Mouse (Mus musculus) cerebellum, adult 8-10 months (tissue): ENCODE results near the gene Akr1cl.
"Not testable (repeated sequence)": the region's sequence is repeated elsewhere in the genome, so short reads cannot be mapped to it uniquely, and the experiment has no call there.

Experiments used
- DNase-seq: peaks from one replicate; pipeline ENCODE4 v3.0.0; 2022

The Akr1cl gene

DNA sequence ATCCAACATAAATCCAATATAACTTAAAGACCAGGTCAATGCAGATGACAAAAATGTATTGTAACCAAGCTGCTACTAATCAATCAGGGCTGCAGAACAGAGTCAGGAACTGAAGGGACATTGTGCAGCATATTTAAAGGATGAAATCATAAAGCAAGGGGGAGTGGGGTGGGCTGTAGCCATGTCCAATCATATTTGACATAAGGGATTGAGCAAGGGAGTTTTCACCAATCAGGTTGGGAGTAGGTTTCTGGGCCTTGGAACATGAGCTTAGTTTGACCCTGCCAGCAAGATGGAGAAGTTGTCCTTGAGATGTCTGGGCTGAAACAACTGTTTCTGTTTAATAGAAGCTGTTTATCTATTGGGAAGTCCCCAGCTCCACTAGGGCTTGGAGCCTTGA, at the start of gene Akr1cl:
TSS of gene Akr1cl (minus strand) at position 119 of the 400 bp plus-strand sequence.
- DNase-seq: no peak

- no peak for DNase-seq
Observed at GRCm38 (mm10) chr1:65082188-65082587, 49.6 kb upstream of the Akr1cl start, which contains the start of gene Crygb. Gene Crygb, minus strand, starts transcription at chr1:65082288.

- DNase-seq: no peak
Observed at GRCm38 (mm10) chr1:65075607-65076006, 43.0 kb upstream of the Akr1cl start.

DNA sequence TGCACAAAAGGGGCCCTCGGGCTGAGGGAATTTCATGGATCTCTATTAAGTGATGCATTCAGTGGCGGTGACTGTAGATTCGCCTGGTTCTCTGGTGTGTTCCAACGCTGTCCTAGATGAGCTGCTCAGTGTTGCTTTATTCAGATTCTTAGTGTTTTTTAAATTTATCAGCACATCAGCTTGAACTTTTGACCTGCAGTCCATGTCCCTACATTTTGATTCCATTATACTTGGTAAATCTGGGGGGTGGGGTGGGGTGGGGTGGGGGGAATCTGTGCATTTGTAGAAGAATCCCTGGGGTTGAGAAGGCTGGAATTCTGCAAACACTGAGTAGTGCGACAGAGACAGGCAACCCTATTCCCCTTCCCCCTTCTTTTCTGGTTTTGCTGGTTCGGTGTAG, 41.0 kb upstream of the Akr1cl start, which contains the start of gene Crygc:
TSS of gene Crygc (minus strand) at position 101 of the 400 bp plus-strand sequence.
- DNase-seq: no peak

- no peak for DNase-seq
Observed at GRCm38 (mm10) chr1:65067842-65068241, 35.3 kb upstream of the Akr1cl start.

- DNase-seq: no peak
Observed at GRCm38 (mm10) chr1:65064201-65064600, 31.6 kb upstream of the Akr1cl start.

DNA sequence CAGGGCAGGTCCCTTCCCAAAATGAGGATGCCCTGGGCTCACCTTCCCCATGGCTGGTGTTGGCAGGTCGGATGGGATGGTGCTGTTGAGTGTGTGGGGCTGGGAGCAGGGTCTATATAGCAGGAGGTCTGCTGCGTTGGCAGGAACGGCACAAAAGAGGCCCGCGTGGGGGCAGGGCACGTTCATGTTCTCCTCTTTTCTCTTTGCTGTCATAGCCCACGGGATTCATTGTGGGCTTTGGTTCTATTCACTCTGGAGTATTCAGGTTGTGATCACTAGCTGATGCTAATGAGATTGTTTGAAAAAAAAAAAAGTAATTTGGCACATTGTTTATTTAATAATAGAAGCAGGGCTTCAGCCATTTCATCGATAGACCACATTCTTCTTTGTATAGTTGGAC, 30.8 kb upstream of the Akr1cl start, which contains the start of gene Crygd:
TSS of gene Crygd (minus strand) at position 101 of the 400 bp plus-strand sequence.
- DNase-seq: no peak

DNA sequence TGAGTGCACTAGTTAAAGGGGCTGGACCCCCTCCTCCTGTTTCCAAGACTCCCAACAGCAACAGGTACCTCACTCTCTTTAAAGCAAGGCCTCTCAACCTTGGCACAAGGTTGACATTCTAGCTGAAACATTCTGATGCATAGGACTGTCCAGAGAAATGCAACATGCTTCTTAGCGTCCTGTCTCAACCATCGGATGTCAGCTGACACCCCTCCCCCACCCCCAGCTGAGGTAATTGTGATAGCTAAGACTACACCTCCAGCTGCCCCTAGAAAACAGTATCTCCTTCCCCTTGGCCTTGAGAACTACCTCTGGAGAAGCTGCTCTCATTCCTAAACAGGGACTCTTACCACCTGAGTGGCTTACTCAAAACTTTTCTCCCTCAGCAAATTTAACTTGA, 19.6 kb upstream of the Akr1cl start:
- no peak for DNase-seq

GRCm38 (mm10) chr1:65051696-65052095, 19.1 kb upstream of the Akr1cl start:
- no peak for DNase-seq

DNA sequence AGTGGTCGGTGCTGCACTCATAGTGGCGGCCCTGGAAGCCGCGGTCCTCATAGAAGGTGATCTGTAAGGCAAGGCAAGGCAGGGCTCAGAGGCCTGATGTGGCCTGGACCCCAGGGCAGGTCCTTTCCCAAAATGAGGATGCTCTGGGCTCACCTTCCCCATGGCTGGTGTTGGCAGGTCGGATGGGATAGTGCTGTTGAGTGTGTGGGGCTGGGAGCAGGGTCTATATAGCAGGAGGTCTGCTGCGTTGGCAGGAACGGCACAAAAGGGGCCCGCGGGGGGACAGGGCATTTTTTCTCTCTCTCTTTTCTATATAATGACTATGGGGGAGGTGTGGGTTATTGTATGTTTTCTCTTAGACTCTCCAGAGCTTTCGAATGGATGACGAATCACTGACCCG, 18.4 kb upstream of the Akr1cl start, which contains the start of gene Cryge:
TSS of gene Cryge (minus strand) at position 198 of the 400 bp plus-strand sequence.
- not testable (repeated sequence) for DNase-seq

DNA sequence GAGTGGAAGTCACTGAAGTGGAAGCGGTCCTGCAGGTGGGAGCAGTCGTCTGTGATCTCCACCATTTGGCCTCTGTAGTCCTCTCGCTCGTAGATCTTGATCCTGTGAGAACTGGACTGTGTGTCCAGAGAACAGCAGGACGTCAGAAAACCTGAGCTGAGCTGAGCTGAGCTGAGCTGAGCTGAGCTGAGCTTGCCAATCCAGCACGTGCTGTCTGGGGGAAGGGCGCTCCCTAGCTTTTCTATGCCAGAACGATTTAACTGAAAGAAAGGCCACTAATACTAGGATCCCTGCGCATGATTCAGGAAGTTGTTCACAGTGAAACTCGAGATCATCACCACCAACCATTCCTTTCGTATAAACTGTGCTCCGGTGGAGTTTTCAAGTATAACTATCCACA, 16.2 kb upstream of the Akr1cl start:
- peak; percentile 1 for DNase-seq

DNA sequence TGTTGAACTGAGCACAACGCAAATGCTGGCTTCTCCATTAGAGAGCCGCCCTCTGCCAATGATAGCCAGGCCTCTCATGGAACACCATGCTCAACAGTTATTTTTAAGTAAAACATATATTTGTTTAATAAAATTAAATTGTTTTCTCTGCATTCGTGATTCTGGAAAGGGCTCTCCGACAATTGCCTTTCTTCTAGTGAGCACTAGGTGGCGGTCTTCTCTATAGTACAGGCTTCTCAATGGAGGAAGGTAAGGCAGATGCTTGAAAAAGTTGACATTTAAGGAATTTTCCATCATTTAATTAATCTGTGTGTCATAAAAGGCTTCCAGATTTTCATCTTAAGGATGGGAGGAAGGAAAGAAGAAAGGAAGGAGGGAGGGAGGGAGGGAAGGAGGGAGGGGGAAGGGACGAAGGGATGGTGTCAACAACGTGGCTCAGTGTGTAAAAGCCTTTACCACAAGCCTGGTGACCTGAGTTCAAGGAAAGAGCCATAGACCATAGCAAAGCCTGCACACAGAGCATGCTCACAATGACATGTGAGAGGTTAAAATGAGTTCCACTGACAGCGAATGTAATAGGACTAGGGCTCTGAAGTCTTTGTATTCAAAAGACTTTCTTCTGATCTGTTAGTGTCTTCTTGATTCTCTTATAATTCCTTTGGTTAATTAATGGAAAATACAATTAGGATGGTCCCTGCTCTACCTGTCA, 14.0 kb upstream of the Akr1cl start:
- DNase-seq: peak; percentile 10

DNA sequence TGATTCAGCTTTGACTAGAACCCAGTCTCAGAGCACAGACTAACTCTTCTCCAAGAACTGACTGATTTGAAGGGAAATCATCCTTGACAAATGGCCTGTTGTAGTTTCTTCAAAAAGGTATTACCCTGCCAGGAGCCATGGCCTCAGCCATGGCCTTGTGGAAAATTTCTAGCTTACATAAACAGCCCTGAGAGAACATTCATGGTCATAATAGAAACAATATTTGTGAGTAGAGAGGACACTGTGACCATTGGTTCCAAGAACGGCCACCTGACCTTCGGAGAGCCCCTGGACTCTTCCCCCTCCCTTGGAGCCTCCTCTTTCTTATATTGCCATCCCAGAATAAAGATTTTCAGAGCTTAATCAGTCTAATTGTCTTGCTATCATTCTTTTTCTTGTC, 10.9 kb upstream of the Akr1cl start:
- DNase-seq: no peak

- no peak for DNase-seq
Observed at GRCm38 (mm10) chr1:65041837-65042236, 9.3 kb upstream of the Akr1cl start.

DNA sequence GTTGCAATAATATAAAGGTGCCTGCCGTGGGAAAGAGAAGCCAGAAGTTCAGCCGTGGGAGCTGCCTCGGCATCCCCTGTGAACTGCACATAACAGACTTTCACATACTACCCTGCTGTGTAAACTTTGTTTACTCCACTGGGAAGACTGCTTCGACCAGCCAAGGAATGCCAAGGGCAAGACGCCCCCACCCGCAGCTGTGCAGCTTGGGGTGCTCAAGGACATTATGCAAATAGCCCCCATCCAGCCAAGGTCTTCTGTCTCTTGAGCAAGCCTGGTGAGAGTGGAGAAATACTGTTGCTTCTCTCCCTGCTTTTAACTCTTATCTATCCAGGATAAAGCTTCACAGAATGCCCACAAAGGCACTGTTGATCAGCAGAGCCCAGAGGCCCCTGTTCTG, 8.2 kb upstream of the Akr1cl start:
- DNase-seq: no peak

- DNase-seq: no peak
Observed at GRCm38 (mm10) chr1:65039679-65040078, 7.1 kb upstream of the Akr1cl start.

DNA sequence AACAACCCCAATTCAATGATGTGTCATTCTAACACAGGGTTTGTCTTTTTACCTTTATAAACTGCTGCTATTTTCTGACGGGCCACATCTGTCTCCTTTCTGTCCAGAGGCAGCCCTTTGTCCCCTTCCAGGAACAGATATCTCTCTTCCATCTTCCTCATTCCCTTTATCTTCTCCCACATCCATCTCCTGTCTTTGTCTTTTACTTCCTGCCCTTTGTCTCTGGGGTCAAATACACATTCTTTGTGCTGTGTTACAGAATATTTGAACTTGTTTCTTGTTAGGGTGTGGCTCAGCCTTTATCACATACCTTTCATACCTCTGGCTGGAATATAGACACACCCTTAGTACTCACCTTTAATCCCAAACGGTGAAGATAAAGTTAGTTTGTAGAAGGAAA, 5.0 kb upstream of the Akr1cl start:
- DNase-seq: no peak

DNA sequence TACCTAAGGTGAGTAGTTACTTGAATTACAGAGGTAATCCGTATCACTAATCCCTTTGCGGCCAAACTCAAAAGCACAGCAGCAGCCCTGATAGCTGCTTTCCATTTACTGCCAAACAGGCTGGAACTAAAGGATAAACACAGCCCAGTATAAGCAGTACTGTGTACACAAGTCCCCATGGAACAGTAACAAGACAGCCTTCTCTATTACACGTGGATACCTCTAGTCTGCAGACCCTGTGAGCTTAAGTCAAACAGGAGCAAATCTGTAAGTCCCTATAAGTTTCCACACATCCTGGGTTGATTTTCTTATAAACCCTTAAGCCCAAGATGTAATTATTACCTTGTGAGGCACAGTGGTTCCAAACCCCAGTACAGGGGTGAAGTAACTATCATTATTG, 3.0 kb upstream of the Akr1cl start:
- DNase-seq: no peak

- no peak for DNase-seq
Observed at GRCm38 (mm10) chr1:65028206-65028605, 4.4 kb downstream of the Akr1cl start.

DNA sequence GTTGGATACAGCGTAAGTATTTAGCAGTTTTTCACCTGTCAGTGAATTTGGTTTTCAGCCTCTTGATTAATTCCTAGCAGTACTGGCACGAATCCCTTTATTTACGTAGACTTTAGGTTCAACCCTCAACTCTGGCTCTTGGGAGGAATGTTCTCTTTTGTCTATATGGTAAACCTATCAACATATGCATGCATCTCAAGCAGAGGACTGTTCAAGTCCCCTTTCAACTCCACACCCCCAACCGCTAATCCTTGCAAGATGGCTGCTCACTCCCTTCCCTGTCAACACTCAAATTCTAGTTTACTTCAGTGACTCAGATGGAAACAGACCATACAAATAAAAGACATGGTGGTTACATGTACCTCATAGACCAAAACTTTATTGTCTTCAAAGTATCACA, 19.8 kb downstream of the Akr1cl start:
- DNase-seq: no peak

DNA sequence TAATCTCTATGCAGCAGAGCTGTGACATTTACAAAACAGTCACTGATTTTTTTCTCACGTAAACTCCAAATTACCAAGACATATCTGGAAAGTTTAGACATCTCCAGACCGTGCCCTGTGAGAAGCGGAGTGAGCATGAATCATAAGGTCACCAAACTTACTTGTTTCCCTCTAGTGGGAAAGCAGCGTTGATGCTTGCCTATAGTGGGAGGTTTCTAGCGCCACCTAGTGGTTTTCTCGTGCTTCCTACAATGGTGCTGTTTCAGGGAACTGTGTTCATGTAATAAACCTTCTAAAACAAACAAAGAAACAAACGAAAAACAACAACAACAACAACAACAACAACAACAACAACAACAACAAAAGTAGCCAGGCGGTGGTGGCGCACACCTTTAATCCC, 22.4 kb downstream of the Akr1cl start:
- DNase-seq: peak; percentile 59

DNA sequence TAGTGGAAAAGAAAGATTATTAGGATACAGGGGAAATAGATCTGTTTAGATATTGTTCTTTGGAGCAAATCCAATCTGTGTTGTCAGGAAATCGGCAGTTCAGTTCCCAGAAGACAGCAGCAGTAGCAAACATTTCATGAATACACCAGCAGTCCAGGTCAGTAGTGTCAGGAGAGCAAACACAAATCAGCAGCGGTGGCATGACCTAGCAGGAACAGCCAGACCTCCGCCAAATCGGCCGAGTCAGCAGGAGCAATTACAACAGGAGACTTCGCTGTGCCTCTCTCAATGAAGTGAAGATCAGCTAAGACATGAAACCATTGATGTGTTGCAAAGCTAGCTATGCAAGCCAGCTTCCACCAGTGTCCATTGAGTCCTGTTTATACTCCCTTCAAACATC, 27.0 kb downstream of the Akr1cl start:
- no peak for DNase-seq

DNA sequence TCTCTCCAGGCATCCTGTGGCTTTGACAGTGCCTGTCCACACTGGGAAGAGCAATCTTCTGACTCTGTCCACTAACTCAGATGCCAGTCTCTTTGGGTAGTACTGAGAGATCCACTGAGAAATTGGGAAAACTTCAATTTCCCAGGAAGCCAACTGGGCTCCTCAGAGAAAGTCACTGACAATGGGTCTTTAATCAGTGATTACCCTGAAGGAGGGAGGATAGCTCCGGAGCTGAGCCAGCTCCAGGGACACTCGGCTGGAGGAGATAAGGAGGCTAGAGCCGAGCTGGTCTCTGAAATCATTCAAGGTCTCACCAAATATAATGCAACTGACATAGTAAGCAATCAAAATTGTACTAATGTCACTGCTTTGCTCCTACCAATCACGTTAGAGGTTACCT, 28.0 kb downstream of the Akr1cl start:
- no peak for DNase-seq

- DNase-seq: peak; percentile 27
Observed at GRCm38 (mm10) chr1:64993206-64993605, 39.4 kb downstream of the Akr1cl start.

GRCm38 (mm10) chr1:64988176-64988575, 44.4 kb downstream of the Akr1cl start:
- no peak for DNase-seq
